Mouse (Mus musculus) liver, adult 2 months (tissue): Measurements from ENCODE around the gene Scarf2. TPM values are rescaled to one million over a fixed set of nuclear protein-coding genes. Genes with fewer than 3 reads are reported as not detected.
A peak's percentile ranks its signal among the peaks of the same experiment; 100 is the strongest.

ENCODE experiments used
- DNase-seq: peaks from one replicate; pipeline ENCODE4 v3.0.0-alpha.2; 2011; ENCODE audit warnings: low read depth, low spot score; ENCODE audit errors: extremely low read depth
- H3K27ac ChIP-seq: fragments of 200-500 bp; replicated peaks from 2 replicates; pipeline ENCODE4 v1.5.1; 2012; ENCODE audit warnings: low read depth, mild to moderate bottlenecking, control low read depth, inconsistent platforms, low read length; ENCODE audit not compliant: insufficient read depth
- H3K27me3 ChIP-seq: fragments of 200-500 bp; 2 replicates; pipeline ENCODE4 v1.6.1; 2012; ENCODE audit warnings: mild to moderate bottlenecking, moderate library complexity, low read length, inconsistent platforms; ENCODE audit not compliant: control insufficient read depth, insufficient read depth
- H3K36me3 ChIP-seq: fragments of 200-500 bp; 2 replicates; pipeline ENCODE4 v1.6.1; 2012; ENCODE audit warnings: low read length, inconsistent platforms; ENCODE audit not compliant: control insufficient read depth, insufficient read depth
- H3K4me1 ChIP-seq: fragments of 200-500 bp; 2 replicates; pipeline ENCODE4 v1.6.1; 2011; ENCODE audit warnings: low read length; ENCODE audit not compliant: control insufficient read depth, insufficient read depth
- H3K4me3 ChIP-seq: fragments of 200-500 bp; 2 replicates; pipeline ENCODE4 v1.5.1; 2011; ENCODE audit warnings: low read depth, mild to moderate bottlenecking, control low read depth, low read length, moderate library complexity; ENCODE audit not compliant: insufficient read depth
- H3K79me2 ChIP-seq: fragments of 200-500 bp; 2 replicates; pipeline ENCODE4 v1.6.1; 2012; ENCODE audit warnings: inconsistent platforms, mild to moderate bottlenecking, low read length, moderate library complexity; ENCODE audit not compliant: control insufficient read depth, insufficient read depth
- H3K9ac ChIP-seq: fragments of 200-500 bp; 2 replicates; pipeline ENCODE4 v1.6.1; 2012; ENCODE audit warnings: low read depth, mild to moderate bottlenecking, control low read depth, inconsistent platforms, low read length
- CTCF ChIP-seq: fragments of 200-500 bp; IDR thresholded peaks from 2 replicates; pipeline ENCODE4 v1.5.1; 2011; ENCODE audit warnings: low read depth, low read length, control low read depth
- POLR2A ChIP-seq: fragments of 200-500 bp; IDR thresholded peaks from 2 replicates; pipeline ENCODE4 v1.6.1; 2011; ENCODE audit warnings: low read length, control low read depth; ENCODE audit not compliant: insufficient read depth; ENCODE audit errors: extremely low read depth
- WGBS: fragments of 180-500 bp; shearing (Covaris S2); methylation state at CpG from one replicate; pipeline ENCODE4 v1.1.7; 2018; 5-methylcytosine and 5-hydroxymethylcytosine counted together
- polyA plus RNA-seq: library from polyadenylated mRNA; depleted of rRNA; stranded (reverse); fragments of >200 nt; gene quantifications from 2 replicates; pipeline ENCODE4 v1.2.3, GENCODE M21; 2012
- total RNA-seq: library from RNA; depleted of rRNA; stranded (reverse); fragments of >200 nt; gene quantifications from 2 replicates; pipeline ENCODE4 v1.2.3, GENCODE M21; 2014

The Scarf2 gene
- total and polyA plus RNA-seq, 2 experiments = 1.8 to 7.7 TPM

DNA sequence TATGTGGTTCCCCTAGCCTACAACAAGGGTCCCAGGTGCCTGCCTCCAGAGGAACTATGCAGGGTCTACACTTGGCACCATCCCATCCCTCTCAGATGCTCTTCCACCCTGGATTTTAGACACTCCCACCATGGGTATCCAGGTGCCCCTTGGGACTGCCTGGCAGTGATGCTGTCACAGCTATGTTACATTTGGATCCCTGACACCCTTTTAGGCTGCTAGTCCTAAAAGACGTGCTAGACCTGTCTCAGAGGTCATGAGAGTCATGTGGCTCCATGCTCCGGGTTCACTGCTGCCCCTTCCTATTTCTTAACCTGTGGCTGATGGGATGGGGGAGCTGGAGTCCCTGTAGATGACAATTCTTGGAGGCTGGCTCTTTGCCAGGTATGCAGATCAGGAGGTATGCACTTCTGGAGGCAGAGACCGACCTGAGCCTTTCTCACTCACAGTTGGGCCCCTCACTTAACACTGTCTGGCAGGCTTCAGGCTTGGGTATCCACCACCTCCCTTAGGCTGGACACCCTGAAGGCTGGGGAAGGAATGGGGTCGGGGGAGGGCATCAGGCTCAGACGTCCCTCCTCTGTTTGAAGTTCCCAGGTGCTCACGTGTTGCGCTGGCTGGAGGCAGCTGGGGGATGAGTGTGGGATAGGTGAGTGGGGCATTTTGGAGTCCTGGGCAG, 4.8 kb downstream of the Scarf2 start:
- Histone ChIP-seq H3K4me3 (no peak overlapping the region), H3K9ac (no peak overlapping the region), H3K27ac (no peak overlapping the region), H3K79me2 (no peaks in the 10 kb centered on the region), H3K36me3 (no peaks in the 10 kb centered on the region), H3K27me3 (peaks cover 52% of the 10 kb centered on the region), H3K4me1 (peaks cover 14% of the 10 kb centered on the region)
- WGBS = 26% methylated on average over 7 of the region's 7 CpGs
- no peak for DNase-seq
- TF ChIP-seq CTCF (no peak), POLR2A (no peak)

DNA sequence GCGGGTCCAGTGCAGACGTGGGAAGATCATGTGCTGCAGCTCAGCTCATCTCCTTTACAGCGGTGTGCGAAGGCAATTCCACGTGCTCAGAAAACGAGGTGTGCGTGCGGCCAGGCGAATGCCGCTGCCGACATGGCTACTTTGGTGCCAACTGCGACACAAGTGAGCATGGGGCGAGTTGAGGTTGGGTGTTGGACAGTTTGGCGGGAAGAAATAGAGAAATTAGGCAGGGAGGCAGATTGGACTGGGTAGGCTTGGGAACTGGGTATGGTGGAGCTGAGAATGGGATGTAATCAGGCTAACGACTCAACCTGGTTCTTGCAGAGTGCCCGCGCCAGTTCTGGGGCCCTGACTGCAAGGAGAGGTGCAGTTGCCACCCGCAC, 5.4 kb downstream of the Scarf2 start:
- Histone ChIP-seq H3K4me1 (peaks cover 14% of the 10 kb centered on the region), H3K27me3 (peaks cover 53% of the 10 kb centered on the region), H3K36me3 (no peaks in the 10 kb centered on the region), H3K27ac (no peak overlapping the region), H3K9ac (no peak overlapping the region), H3K4me3 (peak overlapping the region; percentile 36; the same call in 1 of the 2 replicates), H3K79me2 (no peaks in the 10 kb centered on the region)
- WGBS = 19% methylated on average over 18 of the region's 18 CpGs
- TF ChIP-seq CTCF (no peak), POLR2A (no peak)
- no peak for DNase-seq

DNA sequence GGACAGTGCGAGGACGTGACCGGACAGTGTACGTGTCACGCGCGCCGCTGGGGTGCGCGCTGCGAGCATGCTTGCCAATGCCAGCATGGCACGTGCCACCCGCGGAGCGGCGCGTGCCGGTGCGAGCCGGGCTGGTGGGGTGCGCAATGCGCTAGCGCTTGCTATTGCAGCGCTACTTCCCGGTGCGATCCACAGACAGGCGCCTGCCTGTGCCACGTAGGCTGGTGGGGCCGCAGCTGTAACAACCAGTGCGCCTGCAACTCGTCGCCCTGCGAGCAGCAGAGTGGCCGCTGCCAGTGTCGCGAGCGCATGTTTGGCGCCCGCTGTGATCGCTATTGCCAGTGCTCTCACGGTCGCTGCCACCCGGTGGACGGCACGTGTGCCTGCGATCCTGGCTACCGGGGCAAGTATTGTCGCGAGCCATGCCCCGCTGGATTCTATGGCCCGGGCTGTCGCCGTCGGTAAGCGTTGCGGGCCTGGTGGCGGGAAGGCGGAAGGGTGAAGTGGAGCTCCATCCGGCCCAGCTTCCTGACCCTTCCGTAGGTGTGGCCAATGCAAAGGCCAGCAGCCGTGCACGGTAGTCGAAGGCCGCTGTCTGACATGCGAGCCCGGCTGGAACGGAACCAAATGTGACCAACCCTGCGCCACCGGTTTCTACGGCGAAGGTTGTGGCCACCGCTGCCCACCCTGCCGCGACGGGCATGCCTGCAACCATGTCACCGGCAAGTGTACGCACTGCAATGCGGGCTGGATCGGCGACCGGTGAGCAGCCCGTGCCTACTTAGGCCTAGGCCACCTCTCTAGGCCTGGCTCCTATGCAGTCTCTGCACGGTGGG, 6.0 kb downstream of the Scarf2 start:
- H3K79me2 ChIP-seq = no peaks in the 10 kb centered on the region
- no peak overlapping the region for H3K27ac ChIP-seq
- 10% methylated on average over 83 of the region's 83 CpGs for WGBS
- H3K4me1 ChIP-seq = peaks cover 14% of the 10 kb centered on the region
- H3K4me3 ChIP-seq = peak overlapping the region; percentile 36; the same call in 1 of the 2 replicates
- peaks cover 52% of the 10 kb centered on the region for H3K27me3 ChIP-seq
- no peaks in the 10 kb centered on the region for H3K36me3 ChIP-seq
- peak; percentile 34 for DNase-seq
- H3K9ac ChIP-seq = peak overlapping the region; percentile 1; the same call in 1 of the 2 replicates
- TF ChIP-seq CTCF (no peak), POLR2A (no peak)

GRCm38 (mm10) chr16:17803675-17804448, 6.8 kb downstream of the Scarf2 start:
- Histone ChIP-seq H3K27ac (no peak overlapping the region), H3K9ac (no peak overlapping the region), H3K27me3 (peaks cover 45% of the 10 kb centered on the region), H3K4me3 (peak overlapping the region; percentile 46; the same call in 1 of the 2 replicates), H3K36me3 (no peaks in the 10 kb centered on the region), H3K4me1 (peaks cover 14% of the 10 kb centered on the region), H3K79me2 (no peaks in the 10 kb centered on the region)
- TF ChIP-seq POLR2A (no peak), CTCF (no peak)
- no peak for DNase-seq
- WGBS = 28% methylated on average over 33 of the region's 33 CpGs

DNA sequence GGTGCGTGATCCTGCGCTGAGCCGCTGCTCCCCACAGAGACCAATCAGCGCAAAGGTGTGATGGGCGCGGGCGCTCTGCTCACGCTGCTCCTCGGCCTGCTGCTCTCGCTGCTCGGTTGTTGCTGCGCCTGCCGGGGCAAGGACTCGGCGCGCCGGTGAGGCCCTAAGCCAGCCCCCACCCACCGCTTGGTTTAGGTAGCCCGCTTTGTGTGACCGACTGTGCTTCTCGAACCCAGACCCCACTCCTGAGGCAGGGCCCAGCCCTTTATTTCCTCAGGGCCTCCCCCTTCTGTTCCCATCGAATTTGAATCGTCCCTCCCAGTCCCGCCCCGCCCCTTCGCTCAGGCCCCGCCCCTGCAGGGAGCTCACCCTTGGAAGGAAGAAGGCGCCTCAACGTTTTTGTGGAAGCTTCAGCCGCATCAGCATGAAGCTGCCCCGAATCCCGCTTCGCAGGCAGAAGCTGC, 7.4 kb downstream of the Scarf2 start:
- Histone ChIP-seq H3K27me3 (peaks cover 45% of the 10 kb centered on the region), H3K79me2 (no peaks in the 10 kb centered on the region), H3K9ac (no peak overlapping the region), H3K4me1 (peaks cover 14% of the 10 kb centered on the region), H3K36me3 (no peaks in the 10 kb centered on the region), H3K27ac (no peak overlapping the region), H3K4me3 (peak overlapping the region; percentile 46; the same call in 1 of the 2 replicates)
- 8% methylated on average over 33 of the region's 33 CpGs for WGBS
- no peak for DNase-seq
- no peak for TF ChIP-seq CTCF
- TF ChIP-seq POLR2A = no peak
